Comparison of ENCODE assay signal across 9 mouse cellular contexts in the genomic region with DNA sequence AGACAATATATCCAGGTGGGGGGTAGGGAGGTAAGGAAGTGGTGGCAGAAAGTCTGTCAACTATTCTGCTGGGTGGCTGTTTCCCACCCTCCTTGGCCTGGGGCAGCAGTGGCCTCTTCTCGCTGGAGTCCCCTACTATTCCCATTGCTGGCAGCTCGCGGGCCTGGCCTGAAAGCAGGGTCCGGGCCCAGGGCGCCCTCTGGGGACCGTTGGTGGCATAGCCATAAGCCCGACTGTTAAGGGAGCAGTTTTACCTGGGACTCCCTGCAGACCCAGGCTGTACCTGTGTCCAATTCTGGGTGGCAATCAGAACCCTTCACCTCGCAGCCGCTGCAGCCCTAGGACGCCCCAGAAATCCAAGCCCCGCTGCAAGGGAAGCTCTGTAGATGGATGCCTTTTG. TPM values are rescaled to one million over a fixed set of nuclear protein-coding genes. Genes with fewer than 3 reads are reported as not detected.
DNase-seq lines count a peak whose midpoint lies in the region; ATAC-seq lines count a peak whose summit lies in the region.
"Had no signal": no experiment of that assay in that cellular context is flagged by ENCODE, and none has a peak within 500 bp of the region (broad histone marks: within the 10 kb centered on the region; RNA-seq: fewer than 3 reads in every experiment).

No protein-coding gene starts in this region.

- ATAC-seq in cerebellum, adult (ENCODE audit: insufficient number of reproducible peaks, low FRiP score, low TSS enrichment) = peak; percentile 56
- peak; percentile 70 for ATAC-seq in embryonic facial prominence, embryonic 11.5 days (replicated peaks; ENCODE audit: insufficient number of reproducible peaks, low FRiP score, low TSS enrichment, low read depth)
- ATAC-seq in heart, embryonic 16.5 days (replicated peaks; ENCODE audit: extremely low read depth, insufficient read depth, low FRiP score) = peak; percentile 70
- ATAC-seq in megakaryocyte progenitor cell, adult 5-6 weeks (replicated peaks; ENCODE audit: poor library complexity) = peak; percentile 88

- H3K9ac ChIP-seq in embryonic facial prominence, embryonic 11.5 days (replicated peaks; ENCODE audit: low read length) = no peak overlapping the region
- no peak overlapping the region for H3K9ac ChIP-seq in heart, embryonic 16.5 days (ENCODE audit: low read length)

- H3K9me3 ChIP-seq in embryonic facial prominence, embryonic 11.5 days (replicated peaks; ENCODE audit: control insufficient read depth, low read length) = no peaks in the 10 kb centered on the region
- no peaks in the 10 kb centered on the region for H3K9me3 ChIP-seq in heart, embryonic 16.5 days (replicated peaks; ENCODE audit: control insufficient read depth, low read length)

- no peak overlapping the region for H3K27ac ChIP-seq in embryonic facial prominence, embryonic 11.5 days (replicated peaks; ENCODE audit: low read depth, low read length)
- H3K27ac ChIP-seq in heart, embryonic 16.5 days (ENCODE audit: low read length) = no peak overlapping the region

- no peak for DNase-seq in cerebellum, adult 9-10 months
- DNase-seq in Muller cell, postnatal 12 days (ENCODE audit: inconsistent ontology term) = peak; percentile 55
- peak; percentile 84 for DNase-seq in embryonic facial prominence, embryonic 11.5 days (ENCODE audit: low spot score)
- peak; percentile 54 for DNase-seq in kidney, postnatal 14 days
- peak; percentile 55 for DNase-seq in testis, postnatal 14 days (ENCODE audit: low spot score)

- H3K27me3 ChIP-seq in embryonic facial prominence, embryonic 11.5 days (ENCODE audit: control insufficient read depth, insufficient read depth, low read length) = peaks cover 34% of the 10 kb centered on the region
- H3K27me3 ChIP-seq in heart, embryonic 16.5 days (ENCODE audit: control insufficient read depth, insufficient read depth, low read length) = peaks cover 63% of the 10 kb centered on the region

- H3K4me3 ChIP-seq in embryonic facial prominence, embryonic 11.5 days (ENCODE audit: low read depth, low read length) = no peak overlapping the region
- H3K4me3 ChIP-seq in heart, embryonic 16.5 days (ENCODE audit: low read length) = peak overlapping the region; percentile 53; the same call in 1 of the 2 replicates

- peaks cover 4% of the 10 kb centered on the region for H3K4me1 ChIP-seq in embryonic facial prominence, embryonic 11.5 days (ENCODE audit: control insufficient read depth, insufficient read depth, low read length)
- H3K4me1 ChIP-seq in heart, embryonic 16.5 days (ENCODE audit: control insufficient read depth, insufficient read depth, low read length) = peaks cover 13% of the 10 kb centered on the region

- WGBS in embryonic facial prominence, embryonic 11.5 days = 1% methylated on average over 11 of the region's 11 CpGs
- 4% methylated on average over 11 of the region's 11 CpGs for WGBS in heart, embryonic 16.5 days

- peak overlapping the region; percentile 39; the same call in 1 of the 2 replicates for H3K4me2 ChIP-seq in embryonic facial prominence, embryonic 11.5 days (ENCODE audit: low read depth, low read length)
- peak overlapping the region; percentile 78 for H3K4me2 ChIP-seq in heart, embryonic 16.5 days (ENCODE audit: low read depth, low read length)

- H3K36me3 ChIP-seq in embryonic facial prominence, embryonic 11.5 days (replicated peaks; ENCODE audit: control insufficient read depth, insufficient read depth, low read depth, low read length) = no peaks in the 10 kb centered on the region
- no peaks in the 10 kb centered on the region for H3K36me3 ChIP-seq in heart, embryonic 16.5 days (ENCODE audit: control insufficient read depth, insufficient read depth)

RNA-seq across cellular contexts. Expression of gene Tbx18, which starts 9.6 kb away (rescaled TPM):
- 3.9 and 4.1 TPM in 2 replicates for polyA plus RNA-seq in embryonic facial prominence, embryonic 11.5 days (2014; fragmentation: Nextera tagmentation; extraction: Ambion mirVana)
- 7.5 and 8.4 TPM in 2 replicates for polyA plus RNA-seq in heart, embryonic 16.5 days (2015; fragmentation: Nextera tagmentation; extraction: Ambion mirVana)
- not detected in 2 replicates for total RNA-seq in megakaryocyte progenitor cell, adult 5-6 weeks (2015)
- not detected in 2 replicates for total RNA-seq in megakaryocyte progenitor cell, adult 5-6 weeks (2017)
- polyA plus RNA-seq: spleen, adult 2 months had no signal
